Mouse (Mus musculus): ENCODE measurements at regions not wholly inside any gene's neighbourhood (a gene's known extent, or its start where the extent isn't known, plus 50 kb on each side); places are given as distances from the start of the nearest gene placed in this dataset.

DNA sequence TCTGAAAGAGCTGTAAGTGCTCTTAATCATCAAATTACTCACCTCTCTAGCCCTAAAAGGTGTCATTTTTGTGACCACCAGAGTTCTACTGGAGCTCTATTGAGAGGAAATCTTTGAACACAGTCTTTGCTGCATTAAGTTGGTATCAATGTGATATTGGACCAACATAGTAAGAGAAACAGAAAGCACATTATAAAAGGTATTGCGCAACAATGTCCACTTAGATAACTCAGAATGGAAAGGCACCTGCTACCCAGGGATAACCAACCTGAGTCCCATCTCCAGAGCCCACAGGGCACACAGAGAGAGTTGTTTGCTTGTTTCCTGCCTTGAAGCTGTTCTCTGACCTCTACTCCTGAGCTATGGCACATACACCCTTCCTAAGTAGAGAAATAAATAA is 106.4 kb upstream of the Med13l start:
- TF ChIP-seq TAL1 (IDR thresholded peaks at IDR 0.05; ENCODE audit: low read length) (no peak), GATA1 (IDR thresholded peaks at IDR 0.05; ENCODE audit: low read length) (no peak)

Data from erythroblast, embryonic 14.5 days (primary cell).